In the genomic region with DNA sequence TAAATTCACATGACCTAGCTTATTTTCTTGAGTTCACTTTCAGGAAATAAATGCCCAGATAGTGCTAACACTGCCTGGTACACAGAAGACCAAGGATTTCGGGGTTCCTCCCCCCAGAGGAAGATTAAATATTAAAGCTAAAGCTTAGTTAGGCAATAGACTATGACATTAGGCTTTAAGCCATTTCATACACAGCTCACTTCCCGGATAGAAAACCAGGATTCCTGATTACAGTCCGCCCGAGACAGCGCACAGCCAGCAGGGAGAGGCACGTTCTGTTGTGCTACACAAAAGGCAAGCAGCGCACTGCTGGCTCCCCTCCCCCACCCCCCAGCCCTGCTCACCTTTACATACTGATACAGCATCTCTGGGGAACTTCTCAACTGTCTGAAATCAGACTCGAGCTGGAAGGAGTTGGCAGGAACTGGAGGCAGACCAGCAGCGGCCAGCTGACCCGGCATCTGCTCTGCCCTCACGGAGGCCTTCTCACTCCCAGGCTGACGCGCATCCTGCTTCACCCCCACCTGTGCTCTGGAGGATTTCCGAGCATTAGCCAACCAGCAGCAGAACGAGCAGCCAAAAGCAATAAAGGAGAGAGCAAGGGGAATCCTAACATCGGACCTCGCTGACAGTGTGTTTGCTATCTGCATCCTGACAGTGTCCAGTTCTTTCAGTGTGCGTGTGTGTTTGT, we compare ENCODE assay signal across 12 mouse cellular contexts. TPM values are rescaled to one million over a fixed set of nuclear protein-coding genes. Genes with fewer than 3 reads are reported as not detected.
DNase-seq lines count a peak whose midpoint lies in the region; ATAC-seq lines count a peak whose summit lies in the region.
"Had no signal": no experiment of that assay in that cellular context is flagged by ENCODE, and none has a peak within 500 bp of the region (broad histone marks: within the 10 kb centered on the region; RNA-seq: fewer than 3 reads in every experiment).

No protein-coding gene starts in this region.

- DNase-seq in heart, adult 9 months (ENCODE audit: low spot score in 2 of 2), result no peak
- DNase-seq in midbrain, embryonic 10.5 days (ENCODE audit: low spot score), result no peak
- peak; percentile 16 for DNase-seq in yolk sac, embryonic 10.5 days (ENCODE audit: low spot score)
- DNase-seq in cerebellum, postnatal 14 days, result no peak
- DNase-seq in adrenal gland, adult 8-10 months, result no peak
- DNase-seq: cerebellum, postnatal 36 days had no signal

- 75% methylated on average over 18 of the region's 18 CpGs for WGBS in heart, embryonic 16.5 days
- WGBS in midbrain, embryonic 13.5 days, result 73% methylated on average over 18 of the region's 18 CpGs
- 88% methylated on average over 18 of the region's 18 CpGs for WGBS in midbrain, embryonic 10.5 days
- WGBS in intestine, embryonic 16.5 days, result 70% methylated on average over 18 of the region's 18 CpGs

- peak overlapping the region; percentile 23; the same call in 1 of the 2 replicates for H3K27ac ChIP-seq in heart, embryonic 16.5 days (ENCODE audit: low read length)
- H3K27ac ChIP-seq in midbrain, embryonic 13.5 days, result peak overlapping the region; percentile 41
- no peak overlapping the region for H3K27ac ChIP-seq in midbrain, embryonic 10.5 days (replicated peaks)
- H3K27ac ChIP-seq in intestine, embryonic 16.5 days (ENCODE audit: low read length), result no peak overlapping the region
- H3K27ac ChIP-seq: limb, embryonic 15.5 days; neural tube, embryonic 12.5 days had no signal

- H3K4me2 ChIP-seq in heart, embryonic 16.5 days (ENCODE audit: low read depth, low read length), result no peak overlapping the region
- H3K4me2 ChIP-seq in midbrain, embryonic 13.5 days (replicated peaks), result peak overlapping the region; percentile 9; the same call in 1 of the 2 replicates
- H3K4me2 ChIP-seq in intestine, embryonic 16.5 days (ENCODE audit: low read depth, low read length), result no peak overlapping the region
- H3K4me2 ChIP-seq: limb, embryonic 15.5 days; neural tube, embryonic 12.5 days had no signal

- peak; percentile 55 for ATAC-seq in heart, embryonic 16.5 days (replicated peaks; ENCODE audit: extremely low read depth, insufficient read depth, low FRiP score)
- ATAC-seq in midbrain, embryonic 13.5 days, result 0 out of 2 replicates have a peak, but pooled peaks have one; percentile 27
- 0 out of 2 replicates have a peak, but pooled peaks have one; percentile 36 for ATAC-seq in intestine, embryonic 16.5 days

- no peaks in the 10 kb centered on the region for H3K4me1 ChIP-seq in heart, embryonic 16.5 days (ENCODE audit: control insufficient read depth, insufficient read depth, low read length)
- H3K4me1 ChIP-seq in midbrain, embryonic 13.5 days (replicated peaks), result 0 out of 2 replicates have a peak, but pooled peaks cover 2% of the 10 kb centered on the region
- H3K4me1 ChIP-seq in midbrain, embryonic 10.5 days, result no peaks in the 10 kb centered on the region
- H3K4me1 ChIP-seq in intestine, embryonic 16.5 days (ENCODE audit: control insufficient read depth, insufficient read depth, low read length), result no peaks in the 10 kb centered on the region
- H3K4me1 ChIP-seq: limb, embryonic 15.5 days; neural tube, embryonic 12.5 days had no signal

- H3K36me3 ChIP-seq in heart, embryonic 16.5 days (ENCODE audit: control insufficient read depth, insufficient read depth), result peaks cover 59% of the 10 kb centered on the region
- peaks cover 84% of the 10 kb centered on the region for H3K36me3 ChIP-seq in midbrain, embryonic 13.5 days
- peaks cover 100% of the 10 kb centered on the region for H3K36me3 ChIP-seq in midbrain, embryonic 10.5 days
- peaks cover 14% of the 10 kb centered on the region; the same call in 1 of the 2 replicates for H3K36me3 ChIP-seq in intestine, embryonic 16.5 days (ENCODE audit: control insufficient read depth, insufficient read depth, low read length)

- H3K27me3 ChIP-seq in heart, embryonic 16.5 days (ENCODE audit: control insufficient read depth, insufficient read depth, low read length), result no peaks in the 10 kb centered on the region
- H3K27me3 ChIP-seq in midbrain, embryonic 13.5 days, result no peaks in the 10 kb centered on the region
- H3K27me3 ChIP-seq in midbrain, embryonic 10.5 days (ENCODE audit: low read depth, poor library complexity, severe bottlenecking), result no peaks in the 10 kb centered on the region
- no peaks in the 10 kb centered on the region for H3K27me3 ChIP-seq in intestine, embryonic 16.5 days (replicated peaks; ENCODE audit: control insufficient read depth, insufficient read depth, low read length)
- H3K27me3 ChIP-seq: CH12.LX; limb, embryonic 15.5 days; neural tube, embryonic 12.5 days had no signal

- H3K4me3 ChIP-seq in heart, embryonic 16.5 days (ENCODE audit: low read length), result no peak overlapping the region
- H3K4me3 ChIP-seq in midbrain, embryonic 13.5 days (replicated peaks), result no peak overlapping the region
- no peak overlapping the region for H3K4me3 ChIP-seq in midbrain, embryonic 10.5 days
- no peak overlapping the region for H3K4me3 ChIP-seq in intestine, embryonic 16.5 days (ENCODE audit: low read length)
- H3K4me3 ChIP-seq: limb, embryonic 15.5 days; neural tube, embryonic 12.5 days had no signal

- no peaks in the 10 kb centered on the region for H3K9me3 ChIP-seq in heart, embryonic 16.5 days (replicated peaks; ENCODE audit: control insufficient read depth, low read length)
- no peaks in the 10 kb centered on the region for H3K9me3 ChIP-seq in midbrain, embryonic 13.5 days
- no peaks in the 10 kb centered on the region for H3K9me3 ChIP-seq in midbrain, embryonic 10.5 days (replicated peaks)
- no peaks in the 10 kb centered on the region for H3K9me3 ChIP-seq in intestine, embryonic 16.5 days (ENCODE audit: control insufficient read depth, low read length)
- H3K9me3 ChIP-seq: limb, embryonic 15.5 days; neural tube, embryonic 12.5 days had no signal

- H3K9ac ChIP-seq in heart, embryonic 16.5 days (ENCODE audit: low read length), result no peak overlapping the region
- no peak overlapping the region for H3K9ac ChIP-seq in midbrain, embryonic 13.5 days (replicated peaks)
- no peak overlapping the region for H3K9ac ChIP-seq in intestine, embryonic 16.5 days (ENCODE audit: low read depth, low read length)
- H3K9ac ChIP-seq: limb, embryonic 15.5 days; neural tube, embryonic 12.5 days had no signal

RNA-seq across cellular contexts. Expression of a gene that starts 25.5 kb away (rescaled TPM):
- 18.1 and 22.9 TPM in 2 replicates for polyA plus RNA-seq in heart, embryonic 16.5 days (2015; fragmentation: Nextera tagmentation; extraction: Ambion mirVana)
- 32.8 and 37.0 TPM in 2 replicates for polyA plus RNA-seq in midbrain, embryonic 13.5 days (2015; fragmentation: Nextera tagmentation; extraction: Ambion mirVana)
- 40.4 and 41.7 TPM in 2 replicates for polyA plus RNA-seq in midbrain, embryonic 10.5 days (2016; fragmentation: Nextera tagmentation; extraction: Ambion mirVana)
- polyA plus RNA-seq in intestine, embryonic 16.5 days (2015; fragmentation: Nextera tagmentation; extraction: Ambion mirVana), result 17.5 and 18.8 TPM in 2 replicates
- total RNA-seq in adrenal gland, adult 8-10 months (2022), result 10 to 100 TPM; 17.9 to 29.7 (median 26.3) TPM

RNA-seq across cellular contexts. Expression of a gene that starts 51.0 kb away (rescaled TPM):
- polyA plus RNA-seq in heart, embryonic 16.5 days (2015; fragmentation: Nextera tagmentation; extraction: Ambion mirVana), result 2.8 and 9.6 TPM in 2 replicates
- polyA plus RNA-seq in midbrain, embryonic 13.5 days (2015; fragmentation: Nextera tagmentation; extraction: Ambion mirVana), result 0.17 and 0.31 TPM in 2 replicates
- 0.12 and 0.26 TPM in 2 replicates for polyA plus RNA-seq in midbrain, embryonic 10.5 days (2016; fragmentation: Nextera tagmentation; extraction: Ambion mirVana)
- polyA plus RNA-seq in intestine, embryonic 16.5 days (2015; fragmentation: Nextera tagmentation; extraction: Ambion mirVana), result 0.09 and 0.22 TPM in 2 replicates
- total RNA-seq in adrenal gland, adult 8-10 months (2022), result 1 to 10 TPM in 1 of 4 experiments, under 1 TPM in 3; 0.35 to 1.2 (median 0.75) TPM

Comparison
In these comparisons a context has a peak if more than half of its experiments do, and no peak if none do; other contexts are left out.
1. H3K27ac ChIP-seq: peak in heart, embryonic 16.5 days (single experiment) and midbrain, embryonic 13.5 days (single experiment); none in midbrain, embryonic 10.5 days (single experiment) and intestine, embryonic 16.5 days (single experiment).
2. Peak in every context shown above with its lines, with median percentiles within 50 percentile points of each other: ATAC-seq.